Mouse (Mus musculus) CH12.LX (cell line): ENCODE results near the gene Ap4s1. TPM values are rescaled to one million over a fixed set of nuclear protein-coding genes. Genes with fewer than 3 reads are reported as not detected.

ENCODE experiments used
- DNase-seq: peaks from one replicate; pipeline ENCODE4 v3.0.0-alpha.2; 2013; ENCODE audit errors: extremely low read depth
- H3K27ac ChIP-seq: 2 replicates; pipeline ENCODE4 v1.5.1; 2012; ENCODE audit warnings: low read depth, mild to moderate bottlenecking, control low read depth, moderate library complexity; ENCODE audit not compliant: insufficient read depth
- H3K27me3 ChIP-seq: replicated peaks from 2 replicates; pipeline ENCODE3; 2012; ENCODE audit warnings: inconsistent platforms
- H3K36me3 ChIP-seq, 2 experiments: replicated peaks in 1 of 2; 2 replicates each; pipeline versions ENCODE3 to v1.6.1; 2012; ENCODE audit warnings: inconsistent platforms in 1 of 2, low read length in 1 of 2, mild to moderate bottlenecking in 1 of 2, mixed read lengths in 1 of 2, moderate library complexity in 1 of 2; ENCODE audit not compliant: control insufficient read depth in 1 of 2, insufficient read depth in 1 of 2
- H3K4me1 ChIP-seq, 2 experiments: 2 replicates each; pipeline ENCODE4 v1.6.1; 2012; ENCODE audit warnings: inconsistent platforms in 1 of 2, moderate library complexity in 1 of 2; ENCODE audit not compliant: insufficient read depth in 2 of 2, control insufficient read depth in 1 of 2
- H3K4me2 ChIP-seq: 2 replicates; pipeline ENCODE4 v1.6.1; 2012; ENCODE audit warnings: low read depth, mild to moderate bottlenecking, control low read depth; ENCODE audit not compliant: poor library complexity, insufficient read depth, severe bottlenecking
- H3K4me3 ChIP-seq, 3 experiments: fragments of 150-350 bp in 1 of 3; sonication (generic) in 1 of 3; replicated peaks in 1 of 3; 2 replicates each; pipeline versions ENCODE3 to v1.5.1; 2011 to 2012; ENCODE audit warnings: low read depth in 2 of 3, low read length in 2 of 3, mild to moderate bottlenecking in 2 of 3, moderate library complexity in 2 of 3, control low read depth in 1 of 3, improper control_type of control experiment in 1 of 3, inconsistent platforms in 1 of 3, mixed read lengths in 1 of 3; ENCODE audit not compliant: poor library complexity in 1 of 3
- H3K79me2 ChIP-seq: replicated peaks from 2 replicates; pipeline ENCODE4 v1.6.1; 2012; ENCODE audit warnings: mild to moderate bottlenecking, moderate library complexity; ENCODE audit not compliant: control insufficient read depth, poor library complexity, insufficient read depth, severe bottlenecking; ENCODE audit errors: extremely low read depth
- H3K9ac ChIP-seq: 2 replicates; pipeline ENCODE4 v1.6.1; 2012; ENCODE audit warnings: low read depth, mild to moderate bottlenecking, control low read depth, moderate library complexity; ENCODE audit not compliant: insufficient read depth
- H3K9me3 ChIP-seq: replicated peaks from 2 replicates; pipeline ENCODE3; 2012; ENCODE audit warnings: low read length, inconsistent platforms, mixed read lengths
- BHLHE40 ChIP-seq: IDR thresholded peaks from 2 replicates; pipeline ENCODE4 v1.6.1; 2011; ENCODE audit warnings: mild to moderate bottlenecking, low read depth, low read length, improper control_type of control experiment
- CTCF ChIP-seq, 2 experiments: IDR thresholded peaks in 1 of 2; conservative IDR thresholded peaks in 1 of 2; 2 replicates each; pipeline ENCODE4 v1.5.1; 2011 to 2012; ENCODE audit warnings: low read depth in 2 of 2, low read length in 2 of 2, improper control_type of control experiment in 1 of 2, inconsistent platforms in 1 of 2, mild to moderate bottlenecking in 1 of 2, moderate library complexity in 1 of 2
- E2F4 ChIP-seq: IDR thresholded peaks from 2 replicates; pipeline ENCODE4 v1.6.1; 2011; ENCODE audit warnings: low read depth, low read length, improper control_type of control experiment; ENCODE audit not compliant: insufficient replicate concordance
- GABPA ChIP-seq: IDR thresholded peaks from 2 replicates; pipeline ENCODE4 v1.6.1; 2012; ENCODE audit warnings: low read depth, low read length, improper control_type of control experiment, inconsistent platforms; ENCODE audit not compliant: insufficient replicate concordance
- NRF1 ChIP-seq: IDR thresholded peaks from 2 replicates; pipeline ENCODE4 v1.6.1; 2014; ENCODE audit warnings: low read depth, mild to moderate bottlenecking, inconsistent platforms, low read length, improper control_type of control experiment, moderate library complexity
- PAX5 ChIP-seq: IDR thresholded peaks from 2 replicates; pipeline ENCODE4 v1.6.1; 2012; ENCODE audit warnings: low read length, inconsistent platforms, mixed read lengths
- RAD21 ChIP-seq: IDR thresholded peaks from 2 replicates; pipeline ENCODE4 v1.6.1; 2011; ENCODE audit warnings: low read depth, mild to moderate bottlenecking, low read length, improper control_type of control experiment, moderate library complexity
- RCOR1 ChIP-seq: conservative IDR thresholded peaks from 2 replicates; pipeline ENCODE4 v1.6.1; 2012; ENCODE audit warnings: low read depth, mild to moderate bottlenecking, inconsistent platforms, low read length, improper control_type of control experiment
- SMC3 ChIP-seq: IDR thresholded peaks from 2 replicates; pipeline ENCODE4 v1.6.1; 2011; ENCODE audit warnings: low read depth, low read length, improper control_type of control experiment
- TCF12 ChIP-seq: IDR thresholded peaks from 2 replicates; pipeline ENCODE4 v1.6.1; 2014; ENCODE audit warnings: low read depth, mild to moderate bottlenecking, inconsistent platforms, low read length, improper control_type of control experiment
- UBTF ChIP-seq: IDR thresholded peaks from 2 replicates; pipeline ENCODE4 v1.6.1; 2012; ENCODE audit warnings: low read depth, mild to moderate bottlenecking, inconsistent platforms, low read length, improper control_type of control experiment, moderate library complexity
- USF2 ChIP-seq: conservative IDR thresholded peaks from 2 replicates; pipeline ENCODE4 v1.6.1; 2011; ENCODE audit warnings: low read depth, low read length, improper control_type of control experiment
- ZNF384 ChIP-seq: IDR thresholded peaks from 2 replicates; pipeline ENCODE4 v1.6.1; 2012; ENCODE audit warnings: low read depth, low read length, improper control_type of control experiment, inconsistent platforms
- dilution Hi-C: fragments of 300-500 bp; cut with MboI; formaldehyde crosslinking; loops from 2 replicates; pipeline ENCODE4 v1.14.3; 2020; ENCODE audit warnings: low sequenced_read_pairs; ENCODE audit not compliant: extremely low pct_unique_long_range_greater_than_20kb, extremely low pct_ligation_motif_present
- in situ Hi-C: fragments of 300-500 bp; cut with MboI; formaldehyde crosslinking; loops from 3 replicates; pipeline ENCODE4 v1.14.3; 2019; ENCODE audit warnings: low sequenced_read_pairs, low pct_ligation_motif_present, low pct_unique_long_range_greater_than_20kb, mixed read lengths
- polyA plus RNA-seq: library from polyadenylated mRNA; unstranded; fragments of >175 nt; gene quantifications from 2 replicates; pipeline ENCODE4 v1.2.1, GENCODE M21; 2012; ENCODE audit warnings: low read depth; ENCODE audit not compliant: insufficient read length
- total RNA-seq, 2 experiments: library from RNA; depleted of rRNA; stranded (reverse); fragments of 300-350 nt in 1 of 2; fragments of >200 nt in 1 of 2; gene quantifications; 2 replicates each; pipeline ENCODE4 v1.2.3; 2012 to 2014

The Ap4s1 gene
- total and polyA plus RNA-seq, 3 experiments, result 11.0 to 32.4 (median 20.5) TPM

DNA sequence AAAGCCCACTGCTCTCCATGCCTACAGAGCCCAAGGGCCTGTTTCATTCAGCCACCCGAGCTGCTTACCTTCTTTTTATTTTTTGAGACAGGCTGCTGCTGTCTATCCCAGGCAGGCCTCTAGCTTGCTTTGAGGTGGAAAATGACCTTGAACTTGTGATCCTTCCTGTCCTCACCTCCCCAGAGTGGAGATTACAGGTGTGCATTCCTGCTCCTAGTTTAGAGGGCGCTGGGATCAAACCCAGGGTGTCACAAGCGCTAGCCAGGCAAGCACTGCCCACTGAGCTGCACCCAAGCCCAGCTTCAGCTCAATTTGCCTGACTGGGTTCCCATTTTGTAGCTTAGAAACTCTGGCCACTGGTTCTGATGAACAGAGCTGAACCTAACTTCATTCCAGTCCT lies 45.5 kb downstream of the Ap4s1 start:
- Histone ChIP-seq H3K27me3 (no peaks in the 10 kb centered on the region), H3K79me2 (no peaks in the 10 kb centered on the region), H3K9ac (no peak overlapping the region), H3K27ac (no peak overlapping the region), H3K36me3 (peaks cover 4 to 35% of the 10 kb centered on the region in 2 experiments), H3K9me3 (no peaks in the 10 kb centered on the region), H3K4me1 (no peaks in the 10 kb centered on the region), H3K4me2 (no peak overlapping the region), H3K4me3 (no peak overlapping the region)
- no peak for DNase-seq
- dilution Hi-C loops, result no loop called here
- in situ Hi-C loops, result no loop called here
- TF ChIP-seq TCF12, result no peak
- no peak for TF ChIP-seq ZNF384

DNA sequence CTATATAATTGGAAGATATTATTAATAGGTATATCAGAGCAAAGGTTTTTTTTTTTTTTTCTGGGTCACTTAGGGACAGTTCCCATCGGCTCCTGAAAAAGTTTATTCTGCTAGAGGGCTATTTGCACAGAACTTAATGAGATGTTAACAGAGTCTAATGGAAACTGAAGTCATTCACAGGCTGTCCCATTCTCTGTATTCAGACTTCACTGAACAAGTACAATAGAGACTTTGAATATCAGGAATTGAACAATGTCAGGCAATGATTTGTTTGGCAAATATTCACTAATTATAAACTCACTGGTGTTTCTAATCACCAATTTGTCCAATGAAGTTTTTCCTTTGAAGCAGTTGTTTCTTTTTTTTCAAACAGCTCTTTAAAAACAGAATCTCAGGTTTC lies 46.0 kb downstream of the Ap4s1 start:
- TF ChIP-seq E2F4 (no peak), RCOR1 (no peak), USF2 (no peak), GABPA (no peak), NRF1 (no peak), UBTF (no peak)
- TF ChIP-seq, all 38 proteins: peak for 0

DNA sequence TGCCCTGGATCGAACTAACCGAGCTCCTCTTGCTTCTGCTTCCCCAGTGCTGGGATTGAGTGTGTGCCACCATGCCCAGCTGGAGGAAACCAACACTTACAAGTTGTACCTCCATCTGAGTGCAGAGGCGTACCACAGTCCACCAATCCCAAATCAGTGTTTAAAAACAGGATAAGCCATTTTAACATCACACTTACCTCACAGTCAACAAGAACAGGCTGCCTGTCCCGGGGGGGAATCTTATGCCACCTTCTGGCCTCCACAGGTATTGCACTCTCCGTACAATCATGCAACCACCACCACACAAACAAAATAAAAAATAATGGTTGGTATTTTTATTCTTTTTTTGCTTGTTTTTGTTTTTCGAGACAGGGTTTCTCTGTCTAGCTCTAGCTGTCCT lies 50.9 kb downstream of the Ap4s1 start:
- TF ChIP-seq PAX5 (no peak), SMC3 (peak; percentile 72), CTCF (conservative IDR thresholded peaks at IDR 0.05 in 1 of 2, IDR thresholded peaks at IDR 0.05 in 1 of 2; ENCODE audit: low read depth in 2 of 2, low read length in 2 of 2) (peak; percentile 68 to 69), RAD21 (peak; percentile 50), BHLHE40 (no peak)
- in situ Hi-C loops, result no loop called here
- H3K36me3 ChIP-seq, result peaks cover 36 to 63% of the 10 kb centered on the region in 2 experiments

More for the DNA sequence above, 46.0 kb downstream of the Ap4s1 start:
- dilution Hi-C loops, result no loop called here
- no peak overlapping the region for H3K27ac ChIP-seq
- H3K9ac ChIP-seq, result no peak overlapping the region
- in situ Hi-C loops, result no loop called here
- no peaks in the 10 kb centered on the region for H3K9me3 ChIP-seq
- H3K79me2 ChIP-seq, result no peaks in the 10 kb centered on the region
- H3K27me3 ChIP-seq, result no peaks in the 10 kb centered on the region
- DNase-seq, result no peak
- no peak overlapping the region for H3K4me3 ChIP-seq
- H3K4me1 ChIP-seq, result no peaks in the 10 kb centered on the region
- no peak overlapping the region for H3K4me2 ChIP-seq
- H3K36me3 ChIP-seq, result peaks cover 4 to 38% of the 10 kb centered on the region in 2 experiments

More for the DNA sequence above, 50.9 kb downstream of the Ap4s1 start:
- Histone ChIP-seq H3K4me1 (no peaks in the 10 kb centered on the region), H3K27me3 (no peaks in the 10 kb centered on the region), H3K9ac (no peak overlapping the region), H3K4me2 (no peak overlapping the region), H3K4me3 (no peak overlapping the region), H3K27ac (no peak overlapping the region), H3K9me3 (no peaks in the 10 kb centered on the region), H3K79me2 (no peaks in the 10 kb centered on the region)
- dilution Hi-C loops, result no loop called here
- DNase-seq, result peak; percentile 35
